Comparison of ENCODE assay signal across 17 mouse cellular contexts in the genomic region with DNA sequence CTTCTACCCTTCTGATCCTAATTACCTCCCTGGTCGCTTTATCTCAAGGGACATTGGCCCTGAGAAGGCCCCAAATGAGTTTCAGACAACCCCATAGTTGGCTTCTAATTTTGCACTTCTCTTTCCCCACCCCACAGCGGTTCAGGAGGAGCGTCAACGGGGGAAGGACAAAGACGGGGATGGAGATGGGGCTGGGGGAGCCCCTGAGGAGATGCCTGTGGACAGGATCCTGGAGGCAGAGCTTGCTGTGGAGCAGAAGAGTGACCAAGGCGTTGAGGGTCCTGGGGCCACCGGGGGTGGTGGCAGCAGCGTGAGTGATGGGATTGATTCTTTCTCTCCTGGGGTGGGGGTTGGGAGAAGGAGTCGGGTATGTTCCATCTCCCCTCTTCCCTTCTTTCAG. TPM values are rescaled to one million over a fixed set of nuclear protein-coding genes. Genes with fewer than 3 reads are reported as not detected.
DNase-seq lines count a peak whose midpoint lies in the region.
"Had no signal": no experiment of that assay in that cellular context is flagged by ENCODE, and none has a peak within 500 bp of the region (broad histone marks: within the 10 kb centered on the region; RNA-seq: fewer than 3 reads in every experiment).

No protein-coding gene starts in this region.

- intact Hi-C loops in heart, postnatal 36 days (cut with DNase I), result no loop called here

- peak; percentile 4 for DNase-seq in cerebellum, adult 11 months
- no peak for DNase-seq in cerebellum, postnatal 36 days
- peak; percentile 18 to 32 for DNase-seq in cerebellum, postnatal 14 days
- DNase-seq in cerebellum, adult 8-10 months, result no peak
- DNase-seq in heart, adult 11 months, result peak; percentile 91
- DNase-seq in heart, postnatal 36 days, result no peak
- DNase-seq in thymus, postnatal 4 days, result peak; percentile 8
- DNase-seq in thymus, adult 18-20 months, result no peak
- DNase-seq: adrenal gland, postnatal 14 days; B cell, adult 2 months; cerebellum, adult 11-12 months; gastrocnemius, postnatal 10 days; heart, adult 18-20 months; heart, postnatal 10 days; heart, postnatal 4 days; kidney, adult 11 months; kidney, adult 8-10 months had no signal

RNA-seq across cellular contexts. Expression of a gene that starts 3.7 kb away (rescaled TPM):
- 1 to 10 TPM in 1 of 2 experiments, under 1 TPM in 1; 0.98 to 1.9 TPM for total RNA-seq in heart, postnatal 36 days (2021)

RNA-seq across cellular contexts. Expression of a gene that starts 3.9 kb away (rescaled TPM):
- 10 to 100 TPM; 39.8 to 41.8 TPM for total RNA-seq in heart, postnatal 36 days (2021)

RNA-seq across cellular contexts. Expression of a gene that starts 4.0 kb away (rescaled TPM):
- 10 to 100 TPM; 56.9 to 60.7 TPM for total RNA-seq in heart, postnatal 36 days (2021)

RNA-seq across cellular contexts. Expression of a gene that starts 7.7 kb away (rescaled TPM):
- 100 to 1,000 TPM; 107 to 121 TPM for total RNA-seq in heart, postnatal 36 days (2021)

RNA-seq across cellular contexts. Expression of a gene that starts 11.0 kb away (rescaled TPM):
- 10 to 100 TPM; 14.0 to 15.1 TPM for total RNA-seq in heart, postnatal 36 days (2021)

Comparison
In these comparisons a context has a peak if more than half of its experiments do, and no peak if none do; other contexts are left out.
1. DNase-seq: peak in cerebellum, adult 11 months (single experiment), cerebellum, postnatal 14 days (2 of 2), heart, adult 11 months (single experiment) and thymus, postnatal 4 days (single experiment); none in cerebellum, postnatal 36 days (0 of 2), cerebellum, adult 8-10 months (single experiment), heart, postnatal 36 days (0 of 2) and thymus, adult 18-20 months (0 of 2).